Mouse (Mus musculus) adrenal gland, adult 10 weeks (tissue): ENCODE measurements around the gene Amh. TPM values are rescaled to one million over a fixed set of nuclear protein-coding genes. Genes with fewer than 3 reads are reported as not detected.

ENCODE experiments used
- polyA plus RNA-seq: library from polyadenylated mRNA; stranded (reverse); fragments of 350-450 nt; fragmentation: Illumina TruSeq; extraction: RNeasy Lipid Tissue Mini Kit (QIAGEN cat#74804); gene quantifications from one replicate; pipeline ENCODE4 v1.2.3, GENCODE M21; 2014; ENCODE audit warnings: low read depth, low replicate concordance

Amh gene
- polyA plus RNA-seq, result not detected

GRCm38 (mm10) chr10:80804916-80805315 is at the start of gene Amh:
Gene Amh (plus strand): TSS chr10:80805243.

GRCm38 (mm10) chr10:80798150-80799006 is 6.7 kb upstream of the Amh start, which contains the start of the genes Sf3a2 and Plekhj1:
Gene Sf3a2 (plus strand): TSS chr10:80798198.
Gene Plekhj1 (minus strand): TSS chr10:80798626.

GRCm38 (mm10) chr10:80813366-80813765 is 8.3 kb downstream of the Amh start, which contains the start of gene Jsrp1:
Gene Jsrp1 (minus strand): TSS chr10:80813498.

GRCm38 (mm10) chr10:80826151-80827062 is 21.4 kb downstream of the Amh start, which contains the start of gene Oaz1:
Gene Oaz1 (plus strand): TSS chr10:80826656.

GRCm38 (mm10) chr10:80843931-80844547 is 39.0 kb downstream of the Amh start, which contains the start of gene Lingo3:
Gene Lingo3 (minus strand): TSS chr10:80844039.

GRCm38 (mm10) chr10:80854913-80855748 is 50.1 kb downstream of the Amh start, which contains the start of the genes Lsm7 and Sppl2b:
Gene Lsm7 (minus strand): TSS chr10:80855209.
Gene Sppl2b (plus strand): TSS chr10:80855275.

Other genes starting within 250 kb of the Amh start
- 0.52 TPM for gene Rexo1, start 243.7 kb upstream of the Amh start, polyA plus RNA-seq
- 1.2 TPM for gene Klf16, start 227.9 kb upstream of the Amh start, polyA plus RNA-seq
- gene Abhd17a, start 214.9 kb upstream of the Amh start, polyA plus RNA-seq, result not detected
- gene Scamp4, start 202.4 kb upstream of the Amh start, polyA plus RNA-seq, result 1.0 TPM
- not detected for gene Adat3, start 202.4 kb upstream of the Amh start, polyA plus RNA-seq
- not detected for gene Gm49322, start 199.2 kb upstream of the Amh start, polyA plus RNA-seq
- gene Csnk1g2, start 182.4 kb upstream of the Amh start, polyA plus RNA-seq, result 2.0 TPM
- 0.58 TPM for gene Btbd2, start 148.2 kb upstream of the Amh start, polyA plus RNA-seq
- 3.6 TPM for gene Mknk2, start 127.1 kb upstream of the Amh start, polyA plus RNA-seq
- 3.9 TPM for gene Mob3a, start 103.3 kb upstream of the Amh start, polyA plus RNA-seq
- gene Izumo4, start 103.1 kb upstream of the Amh start, polyA plus RNA-seq, result not detected
- gene Ap3d1, start 63.0 kb upstream of the Amh start, polyA plus RNA-seq, result 9.3 TPM
- 3.6 TPM for gene Dot1l, start 50.0 kb upstream of the Amh start, polyA plus RNA-seq
- 2.6 TPM for gene Sf3a2, start 7.0 kb upstream of the Amh start, polyA plus RNA-seq
- gene Plekhj1, start 6.6 kb upstream of the Amh start, polyA plus RNA-seq, result 2.5 TPM
- not detected for gene Jsrp1, start 8.3 kb downstream of the Amh start, polyA plus RNA-seq
- 163 TPM for gene Oaz1, start 21.4 kb downstream of the Amh start, polyA plus RNA-seq
- gene Lingo3, start 38.8 kb downstream of the Amh start, polyA plus RNA-seq, result 0.76 TPM
- gene Lsm7, start 50.0 kb downstream of the Amh start, polyA plus RNA-seq, result 3.7 TPM
- not detected for gene Sppl2b, start 50.0 kb downstream of the Amh start, polyA plus RNA-seq
- not detected for gene Tmprss9, start 66.6 kb downstream of the Amh start, polyA plus RNA-seq
- gene Timm13, start 95.7 kb downstream of the Amh start, polyA plus RNA-seq, result not detected
- gene Lmnb2, start 113.0 kb downstream of the Amh start, polyA plus RNA-seq, result 0.23 TPM
- 28.2 TPM for gene Gadd45b, start 124.8 kb downstream of the Amh start, polyA plus RNA-seq
- 10.1 TPM for gene Gng7, start 209.7 kb downstream of the Amh start, polyA plus RNA-seq
- 0.93 TPM for gene Diras1, start 220.4 kb downstream of the Amh start, polyA plus RNA-seq
- gene Slc39a3, start 232.2 kb downstream of the Amh start, polyA plus RNA-seq, result 1.7 TPM